Mouse (Mus musculus): ENCODE results near the gene Colca2. TPM values are rescaled to one million over a fixed set of nuclear protein-coding genes. Genes with fewer than 3 reads are reported as not detected.

Gene Colca2
- total RNA-seq, 1 experiment from 2014 or later, result not detected

DNA sequence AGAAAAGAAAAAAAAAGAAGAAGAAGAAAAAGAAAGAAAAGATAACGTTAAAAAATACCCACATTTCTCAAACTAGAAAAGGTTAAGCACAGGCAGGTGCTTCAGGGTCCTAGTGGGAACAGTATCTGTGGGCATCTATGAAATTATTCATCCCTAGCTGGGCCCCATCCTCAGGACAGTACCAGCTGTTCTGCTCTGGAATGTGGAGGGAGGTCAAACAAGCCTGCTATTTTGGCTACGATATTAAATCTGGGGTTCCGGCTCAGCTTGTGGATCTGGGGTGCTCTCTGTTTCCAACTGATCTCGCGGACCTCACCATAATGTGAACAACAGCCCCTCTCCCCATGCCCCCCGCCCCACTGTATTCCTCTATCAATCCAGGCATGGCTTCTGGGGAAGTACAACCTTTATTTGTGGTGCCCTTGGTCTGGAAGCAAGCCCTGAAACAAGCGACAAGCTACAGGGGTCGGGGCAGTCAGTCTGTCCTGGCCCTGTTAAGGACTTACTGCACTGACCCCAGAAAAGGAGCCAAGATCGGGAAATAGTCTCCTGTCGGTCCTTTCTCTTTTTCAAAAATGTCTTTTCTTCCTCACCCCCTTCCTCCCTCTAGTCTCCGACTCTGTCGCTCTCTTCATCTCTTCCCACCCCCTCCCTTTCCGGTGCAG lies 403 bp downstream of the Colca2 start:
- ATAC-seq (replicated peaks; ENCODE audit: insufficient number of reproducible peaks, low FRiP score, low TSS enrichment, poor library complexity, severe bottlenecking), result no peak

GRCm38 (mm10) chr9:51274678-51275077 lies 3.7 kb downstream of the Colca2 start:
- ATAC-seq (replicated peaks; ENCODE audit: insufficient number of reproducible peaks, low FRiP score, low TSS enrichment, poor library complexity, severe bottlenecking), result no peak

GRCm38 (mm10) chr9:51273581-51274154 lies 4.7 kb downstream of the Colca2 start:
- ATAC-seq (replicated peaks; ENCODE audit: insufficient number of reproducible peaks, low FRiP score, low TSS enrichment, poor library complexity, severe bottlenecking), result no peak

DNA sequence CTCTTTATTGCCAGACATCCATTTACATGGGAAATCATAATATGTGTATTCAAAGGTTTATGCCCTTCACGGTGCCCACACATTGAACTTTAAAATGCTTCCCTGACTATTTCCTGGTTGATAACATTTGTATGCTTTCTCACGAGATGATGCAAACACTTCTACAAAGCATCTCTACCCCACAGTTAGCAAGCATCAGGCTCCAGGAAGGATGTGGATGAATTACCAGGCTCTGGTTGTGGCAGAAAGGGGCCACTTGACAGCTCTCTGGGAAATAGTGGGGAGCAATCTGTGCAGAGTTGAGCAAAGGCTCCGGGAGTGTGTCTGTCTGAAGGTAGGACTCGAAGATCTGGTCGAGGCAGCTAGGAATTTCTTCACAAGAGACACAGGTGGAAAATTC lies 6.3 kb downstream of the Colca2 start:
- no peak for ATAC-seq (replicated peaks; ENCODE audit: insufficient number of reproducible peaks, low FRiP score, low TSS enrichment, poor library complexity, severe bottlenecking)

DNA sequence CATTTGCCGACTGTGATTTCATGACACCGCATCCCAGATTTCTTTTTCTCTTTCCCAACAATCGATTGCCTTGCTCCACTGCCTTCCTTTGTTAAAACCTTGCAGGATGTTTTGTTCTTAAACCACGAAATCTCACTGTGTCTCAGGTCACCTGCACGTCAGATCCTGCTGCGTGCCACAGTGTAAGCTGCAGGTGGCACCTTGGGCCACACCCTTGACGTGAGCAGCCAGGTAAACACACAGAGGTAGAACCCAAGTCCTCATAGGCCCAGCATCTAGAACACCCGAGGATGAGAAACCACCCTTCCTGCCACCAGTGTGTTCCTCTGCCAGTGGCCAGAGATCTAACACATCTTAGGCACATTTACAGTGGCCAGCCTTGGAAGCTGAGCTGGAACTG lies 7.3 kb downstream of the Colca2 start:
- ATAC-seq (replicated peaks; ENCODE audit: insufficient number of reproducible peaks, low FRiP score, low TSS enrichment, poor library complexity, severe bottlenecking), result no peak

- no peak for ATAC-seq (replicated peaks; ENCODE audit: insufficient number of reproducible peaks, low FRiP score, low TSS enrichment, poor library complexity, severe bottlenecking)
Observed at GRCm38 (mm10) chr9:51268852-51269251, 9.5 kb downstream of the Colca2 start.

DNA sequence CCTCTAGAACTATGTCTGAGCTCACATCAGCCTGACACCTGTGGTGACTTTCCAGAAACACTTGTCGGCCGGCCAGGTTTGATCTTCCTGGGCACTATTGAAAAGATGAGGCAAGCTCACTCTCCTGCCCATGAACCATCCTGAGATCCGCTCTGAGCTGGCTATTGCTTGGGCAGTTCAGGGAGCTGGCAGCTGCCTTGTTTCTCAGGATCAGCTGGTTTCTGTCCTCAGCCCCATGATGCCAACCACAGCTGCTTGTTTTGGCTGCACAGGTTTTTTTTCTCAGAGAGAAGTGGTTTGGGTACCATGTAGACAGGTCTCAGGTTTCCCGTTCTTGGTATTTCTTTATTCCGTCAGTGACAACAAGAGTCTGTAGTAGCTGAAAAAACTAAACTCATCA lies 19.9 kb downstream of the Colca2 start:
- no peak for ATAC-seq (replicated peaks; ENCODE audit: insufficient number of reproducible peaks, low FRiP score, low TSS enrichment, poor library complexity, severe bottlenecking)

DNA sequence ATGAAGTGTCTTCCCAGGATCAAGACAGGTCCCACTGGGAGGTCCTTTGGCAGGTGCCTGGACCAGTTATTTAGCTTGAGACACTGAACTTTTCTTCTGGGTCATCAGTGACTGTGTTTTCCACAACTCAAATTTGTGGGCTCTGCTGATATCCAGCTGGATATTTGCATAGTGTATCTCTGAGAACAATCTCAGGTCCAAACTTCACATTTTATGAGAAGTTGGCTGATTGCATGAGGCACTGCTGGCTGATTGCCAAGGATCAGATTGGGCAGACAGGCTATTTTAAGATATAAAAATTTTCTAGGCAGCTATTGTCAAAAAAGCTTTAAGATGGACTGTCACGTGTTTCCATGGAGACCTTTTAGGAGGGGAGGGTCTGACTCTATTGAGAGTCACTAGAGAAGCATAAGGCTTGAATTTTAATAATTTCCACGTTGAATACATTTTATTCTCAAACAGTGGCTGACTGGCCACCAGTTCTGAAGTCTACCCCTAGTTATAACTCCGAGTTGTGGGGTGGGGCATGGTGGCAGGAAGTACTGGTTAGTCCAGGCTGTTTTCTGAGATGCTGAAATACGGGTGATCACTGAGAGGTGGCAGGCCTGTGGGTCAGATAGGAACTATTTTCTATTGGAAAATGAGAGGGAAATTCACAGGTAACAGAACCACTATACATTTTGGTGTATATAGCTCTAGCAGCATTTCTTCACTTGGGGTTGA lies 21.4 kb downstream of the Colca2 start:
- ATAC-seq (replicated peaks; ENCODE audit: insufficient number of reproducible peaks, low FRiP score, low TSS enrichment, poor library complexity, severe bottlenecking), result no peak

DNA sequence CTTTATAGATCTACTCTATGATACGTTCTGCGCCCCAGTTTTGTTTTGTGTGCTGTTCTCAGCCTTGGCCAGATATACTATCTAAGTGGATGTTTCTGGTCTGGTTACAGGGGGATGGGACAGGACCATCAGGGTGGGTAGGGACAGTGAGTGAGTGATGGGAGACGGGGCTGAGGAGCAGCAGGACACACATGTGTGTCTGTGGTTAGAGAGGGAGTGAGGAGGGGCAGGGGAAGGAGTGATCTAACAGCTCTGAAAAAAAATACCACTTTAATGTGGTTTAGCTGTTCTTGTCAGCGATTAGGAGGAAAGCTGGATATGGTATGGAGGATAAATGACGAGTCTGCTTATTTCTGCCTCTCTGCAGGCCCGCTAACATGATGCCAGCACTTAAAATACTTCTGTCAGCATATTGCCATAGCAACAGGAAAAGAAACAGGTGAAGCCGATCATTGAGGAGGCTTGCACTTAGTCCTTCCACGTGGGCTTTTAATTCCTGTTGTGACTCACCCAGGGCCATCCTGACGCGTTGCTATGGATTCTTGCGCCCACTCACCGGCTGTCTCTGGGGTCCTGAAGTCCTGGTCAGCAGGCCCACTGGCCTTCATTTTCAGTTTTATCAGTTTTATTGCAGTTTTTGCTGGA lies 39.5 kb downstream of the Colca2 start:
- no peak for ATAC-seq (replicated peaks; ENCODE audit: insufficient number of reproducible peaks, low FRiP score, low TSS enrichment, poor library complexity, severe bottlenecking)

GRCm38 (mm10) chr9:51232163-51232562 lies 46.2 kb downstream of the Colca2 start:
- 0 out of 2 replicates have a peak, but pooled peaks have one; percentile 17 for ATAC-seq (replicated peaks; ENCODE audit: insufficient number of reproducible peaks, low FRiP score, low TSS enrichment, poor library complexity, severe bottlenecking)

DNA sequence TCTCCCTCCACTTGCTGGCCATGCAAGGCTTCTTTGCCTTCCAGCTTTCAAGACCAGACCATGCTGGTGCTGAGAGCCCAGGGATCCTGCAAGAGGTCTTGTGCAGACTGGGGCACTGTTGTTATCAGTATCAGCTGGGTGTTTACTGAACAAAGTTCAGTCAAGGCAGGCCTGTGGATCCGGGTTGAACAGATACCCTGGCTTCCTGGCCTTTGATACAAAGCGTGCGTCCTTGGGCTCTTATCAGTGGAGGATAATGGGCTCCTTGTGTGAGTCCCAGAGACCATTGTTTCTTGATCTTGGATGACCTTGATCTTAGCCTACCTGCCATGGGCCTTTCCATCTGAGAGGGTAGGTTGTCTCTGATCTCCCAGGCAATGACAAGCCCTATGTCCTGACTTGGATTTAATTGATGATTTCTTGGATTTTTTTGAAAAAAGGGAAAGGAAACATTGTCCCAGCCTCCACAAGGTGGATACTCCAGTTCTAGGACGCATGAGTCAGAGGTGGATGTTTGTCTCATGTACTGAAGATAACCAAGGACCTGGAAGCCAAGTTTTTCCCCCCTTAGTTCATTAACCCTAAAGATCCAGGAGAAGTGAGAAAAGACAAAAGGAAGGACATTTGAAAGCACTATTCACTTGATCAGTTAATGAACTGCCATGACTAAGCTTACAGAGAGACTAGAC lies 47.5 kb downstream of the Colca2 start:
- no peak for ATAC-seq (replicated peaks; ENCODE audit: insufficient number of reproducible peaks, low FRiP score, low TSS enrichment, poor library complexity, severe bottlenecking)

GRCm38 (mm10) chr9:51225636-51226166 lies 52.7 kb downstream of the Colca2 start:
- ATAC-seq (replicated peaks; ENCODE audit: insufficient number of reproducible peaks, low FRiP score, low TSS enrichment, poor library complexity, severe bottlenecking), result no peak

Other genes starting within 250 kb of the Colca2 start
- 0.78 TPM in 1 of 3 replicates, not detected in the others for gene Btg4, start 217.7 kb downstream of the Colca2 start, total RNA-seq (2017)
- 0.43 to 6.0 TPM in 2 of 3 replicates, not detected in the other for gene Layn, start 201.5 kb downstream of the Colca2 start, total RNA-seq (2017)
- gene 4833427G06Rik, start 176.5 kb downstream of the Colca2 start, total RNA-seq (2017), result not detected in 3 replicates
- not detected in 3 replicates for gene Gm32742, start 113.1 kb downstream of the Colca2 start, total RNA-seq (2017)
- gene Pou2af1, start 64.9 kb downstream of the Colca2 start, total RNA-seq (2017), result 31.5 to 46.5 TPM (median 42.8 TPM) in 3 replicates
- gene 1810046K07Rik, start 50.3 kb upstream of the Colca2 start, total RNA-seq (2017), result 1.2 TPM in 1 of 3 replicates, not detected in the others